Mouse (Mus musculus) embryonic fibroblast, embryonic 13.5 days (primary cell): ENCODE measurements around the gene Ackr1. TPM values are rescaled to one million over a fixed set of nuclear protein-coding genes. Genes with fewer than 3 reads are reported as not detected.

Experiments used
- H3K27ac ChIP-seq: 2 replicates; pipeline ENCODE4 v1.5.1; 2012; ENCODE audit warnings: low read length, control low read depth, inconsistent platforms; ENCODE audit not compliant: insufficient read depth
- H3K4me1 ChIP-seq: 2 replicates; pipeline ENCODE4 v1.6.1; 2011; ENCODE audit warnings: low read length; ENCODE audit not compliant: control insufficient read depth, insufficient read depth
- H3K4me3 ChIP-seq: 2 replicates; pipeline ENCODE4 v1.5.1; 2011; ENCODE audit warnings: mild to moderate bottlenecking, control low read depth, low read length; ENCODE audit not compliant: insufficient read depth
- CTCF ChIP-seq: IDR thresholded peaks from 2 replicates; pipeline ENCODE4 v1.5.1; 2011; ENCODE audit warnings: mild to moderate bottlenecking, control low read depth, low read length, moderate library complexity, borderline replicate concordance; ENCODE audit not compliant: insufficient read depth
- POLR2A ChIP-seq: IDR thresholded peaks from 2 replicates; pipeline ENCODE4 v1.6.1; 2011; ENCODE audit warnings: low read depth, mild to moderate bottlenecking, control low read depth, low read length, moderate library complexity
- polyA plus RNA-seq: library from polyadenylated mRNA; stranded (reverse); fragments of >200 nt; gene quantifications from 2 replicates; pipeline ENCODE4 v1.2.4, GENCODE M21; 2011; ENCODE audit warnings: low read depth; ENCODE audit not compliant: missing spikeins, insufficient read length

Gene Ackr1
- not detected in 2 replicates for polyA plus RNA-seq

DNA sequence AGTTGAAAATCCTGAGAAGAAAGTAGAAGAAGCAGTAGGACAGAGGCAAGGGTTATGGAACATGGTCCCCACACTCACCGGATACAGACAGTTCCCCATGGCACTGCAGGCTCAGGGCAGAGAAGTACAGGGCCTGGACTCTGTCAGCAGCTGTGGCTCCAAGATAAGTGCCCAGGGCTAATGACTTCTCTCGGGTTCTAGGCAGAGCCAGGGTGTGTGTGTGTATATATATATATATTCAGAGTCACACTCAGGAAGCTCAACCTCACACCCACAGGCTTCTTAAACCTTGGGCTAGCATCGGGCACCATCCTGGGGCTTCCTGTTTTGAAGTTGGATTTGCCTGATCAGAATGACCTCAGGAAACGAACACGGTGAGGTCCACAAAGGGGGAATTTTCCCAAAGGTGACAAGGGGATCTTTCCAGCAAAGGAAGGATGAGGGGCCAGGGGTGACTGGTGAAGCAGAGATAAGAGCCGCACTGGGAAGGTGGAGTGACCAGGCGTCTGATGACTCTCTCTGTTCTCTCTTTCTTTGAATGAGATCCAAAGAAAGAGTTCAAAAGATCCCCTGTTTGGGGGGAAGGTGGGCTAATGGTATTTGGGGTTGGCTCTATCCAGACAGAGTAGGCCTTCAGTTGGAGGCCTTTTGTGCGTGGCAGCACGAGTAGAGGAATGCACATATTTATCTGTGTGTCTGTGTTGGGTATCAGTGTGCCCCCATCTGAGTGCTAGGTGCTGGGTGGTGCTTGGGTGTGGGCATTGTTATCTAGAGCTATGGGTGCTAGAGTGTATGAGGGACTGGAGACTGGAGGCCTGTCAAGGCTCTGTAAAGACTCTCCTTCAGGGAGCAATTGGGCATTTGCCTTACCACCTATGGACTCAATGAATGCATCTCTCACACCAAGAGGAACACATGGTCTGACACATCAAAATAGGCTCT, at the start of gene Ackr1:
Ackr1 (minus strand) TSS at position 439 of the 942 bp plus-strand sequence.
- Histone ChIP-seq H3K27ac (no peak within 1 kb of the TSS), H3K4me3 (no peak within 1 kb of the TSS)
- no peak for TF ChIP-seq CTCF

GRCm38 (mm10) chr1:173381436-173381835, 47.9 kb upstream of the Ackr1 start:
- no peak for TF ChIP-seq CTCF
- no peak for TF ChIP-seq POLR2A
- Histone ChIP-seq H3K4me3 (no peak overlapping the region), H3K27ac (no peak overlapping the region), H3K4me1 (no peaks in the 10 kb centered on the region)

More for the DNA sequence above, at the start of gene Ackr1:
- H3K4me1 ChIP-seq, result no peaks in the 10 kb centered on the region

- Histone ChIP-seq H3K27ac (no peak overlapping the region), H3K4me1 (no peaks in the 10 kb centered on the region), H3K4me3 (no peak overlapping the region)
- TF ChIP-seq CTCF, result peak; percentile 97
- TF ChIP-seq POLR2A, result no peak
Observed at GRCm38 (mm10) chr1:173377380-173378112, 44.0 kb upstream of the Ackr1 start.

DNA sequence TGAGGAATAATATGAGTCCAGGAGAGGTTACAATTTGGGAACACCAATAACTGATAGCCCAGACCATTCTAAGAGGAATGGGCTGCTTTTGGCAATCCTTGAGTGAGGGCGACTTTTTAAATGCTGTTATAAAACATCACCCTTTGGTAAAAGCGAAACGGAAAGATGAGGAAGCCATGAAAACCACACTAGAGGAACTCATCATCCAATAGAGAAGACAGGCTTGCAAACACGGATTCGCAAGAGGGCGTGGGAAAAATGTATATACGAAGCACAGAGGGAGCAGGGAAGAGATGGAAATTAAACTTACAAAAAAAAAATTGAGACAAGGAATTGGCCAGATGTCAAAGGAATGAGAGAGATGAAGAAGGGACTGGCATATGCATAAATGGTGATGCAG, 40.5 kb upstream of the Ackr1 start:
- Histone ChIP-seq H3K4me3 (no peak overlapping the region), H3K4me1 (no peaks in the 10 kb centered on the region), H3K27ac (no peak overlapping the region)
- no peak for TF ChIP-seq CTCF

DNA sequence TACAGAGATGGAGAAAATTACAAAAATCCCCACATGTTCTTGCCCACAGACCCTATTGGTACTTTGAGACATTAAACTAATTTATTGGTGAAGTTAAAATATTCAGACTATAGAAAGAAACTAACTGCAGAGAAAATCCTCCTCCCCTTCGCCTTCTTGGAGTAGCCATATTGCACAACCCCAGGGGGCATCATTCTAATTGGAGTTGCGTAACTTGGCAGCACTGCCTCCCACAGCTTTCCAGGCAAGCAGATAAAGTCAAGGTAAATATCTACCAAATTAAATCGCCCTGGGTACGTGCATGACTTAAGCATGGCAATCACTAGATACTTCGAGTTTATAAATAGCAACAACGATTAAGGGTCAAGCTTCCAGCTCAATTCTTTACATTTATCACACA, 38.0 kb upstream of the Ackr1 start:
- Histone ChIP-seq H3K4me3 (no peak overlapping the region), H3K27ac (no peak overlapping the region)
- TF ChIP-seq CTCF, result no peak
- no peak for TF ChIP-seq POLR2A

DNA sequence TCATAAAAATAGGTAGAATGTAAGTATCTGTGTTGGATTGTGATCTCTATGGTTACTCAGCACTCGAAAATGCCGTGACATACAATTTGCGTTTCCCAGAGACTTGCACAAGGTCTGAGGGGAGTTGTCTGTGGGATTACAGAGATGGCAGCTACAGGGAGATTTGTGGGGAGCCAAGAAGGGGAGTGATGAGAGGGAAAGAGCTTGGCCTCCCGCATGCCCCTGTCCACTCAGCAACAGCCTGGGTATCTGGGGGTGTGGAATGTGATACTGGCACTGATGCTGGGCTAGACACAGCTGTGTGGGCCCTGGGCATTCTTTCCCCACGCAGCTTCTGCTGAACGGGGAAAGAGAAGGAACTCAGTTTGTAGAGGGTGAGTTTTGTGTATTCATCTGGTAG, 36.9 kb upstream of the Ackr1 start:
- Histone ChIP-seq H3K4me3 (no peak overlapping the region), H3K27ac (no peak overlapping the region), H3K4me1 (no peaks in the 10 kb centered on the region)
- no peak for TF ChIP-seq POLR2A
- TF ChIP-seq CTCF, result no peak

More for the DNA sequence above, 38.0 kb upstream of the Ackr1 start:
- no peaks in the 10 kb centered on the region for H3K4me1 ChIP-seq

DNA sequence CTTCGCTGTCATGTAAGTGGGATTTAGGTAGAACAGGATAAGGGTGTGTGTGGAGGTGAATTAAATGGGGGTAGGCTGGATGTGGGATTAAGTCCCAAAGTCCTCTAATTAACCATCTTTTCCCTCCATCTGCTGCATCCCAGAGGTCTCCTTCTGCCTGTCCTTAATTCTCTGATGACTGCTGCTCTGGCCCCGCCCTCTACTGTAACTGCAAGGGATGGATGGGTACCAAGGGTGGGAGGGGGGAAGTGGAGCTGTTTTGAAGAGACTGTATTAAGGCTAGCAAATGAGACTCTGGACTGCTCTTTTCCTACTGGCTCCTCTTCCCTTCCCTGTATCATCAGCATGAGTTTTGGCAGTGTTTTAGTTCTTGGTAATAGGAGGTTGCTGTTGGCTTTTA, 36.1 kb upstream of the Ackr1 start:
- H3K4me3 ChIP-seq, result no peak overlapping the region
- H3K27ac ChIP-seq, result no peak overlapping the region
- TF ChIP-seq CTCF (no peak), POLR2A (no peak)
- no peaks in the 10 kb centered on the region for H3K4me1 ChIP-seq

DNA sequence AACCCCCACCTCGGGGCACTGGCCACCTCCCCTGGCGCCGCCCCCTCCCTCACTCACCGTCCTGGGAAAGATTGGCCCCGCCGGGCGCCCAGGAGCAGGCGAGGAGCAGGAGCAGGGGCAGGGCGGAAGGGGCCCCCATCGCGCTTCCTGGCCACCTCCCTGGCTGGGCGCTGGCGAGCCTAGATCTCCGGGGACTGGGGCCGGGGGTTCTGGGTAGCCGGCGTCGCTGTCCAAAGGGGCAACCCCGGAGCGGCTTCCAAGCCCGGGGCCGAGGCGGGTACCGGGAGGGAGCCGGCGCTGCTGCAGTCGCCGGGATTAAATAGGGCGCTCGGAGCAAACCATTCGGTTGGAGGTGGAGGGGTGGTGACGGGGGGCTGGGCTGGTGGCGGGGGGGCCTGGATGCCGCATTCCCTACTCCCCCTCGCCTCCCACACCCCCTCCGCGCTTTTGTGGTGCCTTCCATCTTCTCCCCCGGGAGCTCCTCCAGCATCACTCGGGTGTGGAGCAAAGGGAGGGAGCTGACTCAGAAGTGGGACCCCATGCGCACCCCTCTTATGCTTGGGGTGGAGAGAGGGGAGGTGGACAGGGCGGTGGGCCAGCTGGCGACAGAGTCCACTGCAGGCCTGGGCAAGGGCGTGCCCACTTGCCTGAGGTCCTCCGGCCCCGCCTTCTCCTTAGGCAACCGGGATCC, 34.0 kb upstream of the Ackr1 start, which contains the start of gene Cadm3:
Cadm3 (minus strand) TSS at position 340 of the 691 bp plus-strand sequence.
- peak within 1 kb of the TSS; percentile 18 for H3K4me3 ChIP-seq
- no peak within 1 kb of the TSS for H3K27ac ChIP-seq

DNA sequence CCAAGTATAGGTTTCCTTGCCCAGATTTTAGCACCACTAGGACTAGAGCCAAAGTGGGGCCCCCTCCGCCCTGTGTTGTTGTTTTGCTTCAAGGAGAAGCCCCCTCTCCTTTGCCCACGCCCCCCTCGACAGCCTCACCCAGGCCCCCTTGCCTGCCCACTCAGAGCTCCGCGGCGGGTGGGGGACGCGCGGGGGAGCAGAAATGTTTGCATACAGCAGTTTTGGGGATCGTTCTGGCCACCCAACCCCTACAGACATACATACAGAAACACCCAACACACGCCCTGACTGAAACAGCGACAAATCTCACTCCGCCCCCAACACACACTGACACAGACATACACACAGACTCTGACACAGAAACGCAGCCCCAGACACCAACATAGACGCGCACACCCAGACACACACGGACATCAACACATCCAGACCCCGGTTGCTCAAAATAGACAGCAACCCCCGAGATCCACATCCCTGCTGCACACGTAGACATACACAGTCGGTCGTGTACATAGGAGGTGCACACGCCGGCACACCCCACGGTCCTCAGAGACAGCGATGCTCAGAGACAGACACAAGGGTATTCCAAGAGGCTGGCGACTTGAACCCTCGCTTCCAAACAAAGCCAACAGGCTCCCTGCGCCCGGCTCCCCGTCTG, 33.3 kb upstream of the Ackr1 start:
- H3K4me3 ChIP-seq, result peak overlapping the region; percentile 18
- H3K27ac ChIP-seq, result no peak overlapping the region
- TF ChIP-seq CTCF (no peak), POLR2A (no peak)
- no peaks in the 10 kb centered on the region for H3K4me1 ChIP-seq

More for the DNA sequence above, 34.0 kb upstream of the Ackr1 start, which contains the start of gene Cadm3:
- no peak for TF ChIP-seq CTCF
- no peaks in the 10 kb centered on the region for H3K4me1 ChIP-seq
